Mouse (Mus musculus) right cerebral cortex, postnatal 4 days (tissue): ENCODE results near the gene Prl7a2.

Experiments used
- DNase-seq: peaks from one replicate; pipeline ENCODE4 v3.0.0-alpha.2; 2022

Prl7a2 gene

DNA sequence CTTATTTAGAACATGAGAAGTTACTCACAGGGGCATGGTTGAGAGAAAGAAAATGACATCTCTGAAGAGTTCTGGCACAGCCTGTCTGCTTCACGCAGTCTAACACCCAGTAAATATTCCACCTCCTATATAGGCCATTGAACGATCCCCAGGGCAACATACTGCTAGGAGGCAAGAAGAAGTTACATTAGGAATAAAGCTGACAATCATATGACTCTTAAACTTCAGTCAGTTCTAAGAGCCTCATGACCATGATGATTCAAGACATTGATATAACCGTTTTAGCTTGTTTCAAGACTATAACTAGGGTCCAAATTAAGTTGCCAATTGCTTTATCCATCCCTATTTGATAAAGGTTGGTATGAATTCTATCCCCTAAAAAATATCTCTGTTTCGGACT, at the start of gene Prl7a2:
Gene Prl7a2, minus strand, starts transcription at position 101 of the 400 bp plus-strand sequence.
- no peak for DNase-seq

DNA sequence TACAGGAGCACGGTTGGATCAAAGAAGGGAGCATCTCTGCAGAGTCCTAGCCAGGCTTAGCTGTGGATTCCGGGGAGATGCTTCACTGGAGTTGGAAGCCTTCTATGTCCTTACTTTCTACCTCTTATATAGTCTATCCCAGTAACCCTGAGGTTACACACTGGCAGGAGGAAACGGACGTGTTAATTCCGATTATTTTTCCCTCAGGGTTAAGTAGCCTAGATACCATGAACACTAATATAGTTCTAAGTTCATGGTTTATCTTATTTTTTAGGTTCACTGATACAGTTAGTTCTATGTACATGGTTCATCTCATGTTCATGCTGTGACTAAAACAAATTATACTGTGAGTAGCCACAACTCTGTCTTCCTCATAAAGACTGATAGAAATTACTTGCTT, 48.8 kb upstream of the Prl7a2 start, which contains the start of gene Prl7d1:
Gene Prl7d1, minus strand, starts transcription at position 101 of the 400 bp plus-strand sequence.
- DNase-seq, result no peak

DNA sequence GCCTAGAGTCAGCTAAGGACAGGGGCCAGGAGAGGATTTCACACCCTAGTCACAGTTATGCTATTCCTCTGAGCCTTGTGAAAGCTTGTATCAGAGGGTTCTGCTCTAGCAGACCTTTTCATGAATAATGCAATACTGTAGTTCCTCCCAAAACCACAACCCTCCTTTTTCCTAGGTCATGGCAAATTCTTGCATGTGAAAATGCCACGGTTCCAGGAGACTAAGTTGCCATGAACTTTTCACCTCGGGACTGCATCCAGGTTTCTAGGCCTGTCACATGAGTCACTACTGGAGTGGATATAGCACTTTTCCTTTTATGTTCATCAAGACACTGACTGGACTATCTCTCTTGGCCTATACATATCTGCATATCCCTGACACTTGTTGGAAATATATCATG, 38.7 kb upstream of the Prl7a2 start:
- DNase-seq, result no peak

DNA sequence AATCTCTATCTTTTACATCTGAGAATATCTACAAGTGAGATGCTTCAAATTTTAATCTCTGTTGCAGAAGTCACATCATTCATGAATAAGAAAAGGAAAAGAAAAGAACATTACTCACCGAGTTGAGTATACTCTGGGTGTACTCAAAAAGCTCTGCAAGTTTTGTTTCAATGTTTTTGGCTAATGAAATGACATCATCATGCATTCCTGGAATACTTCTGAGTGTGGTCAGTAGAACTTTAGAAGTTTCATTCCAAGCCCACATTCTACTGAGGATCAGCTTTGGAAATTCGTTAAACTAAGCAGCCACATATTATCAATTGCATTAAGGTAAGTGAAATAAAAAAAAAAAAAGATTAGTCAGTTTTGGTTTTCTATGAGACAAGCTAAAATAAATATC, 7.1 kb downstream of the Prl7a2 start:
- no peak for DNase-seq

DNA sequence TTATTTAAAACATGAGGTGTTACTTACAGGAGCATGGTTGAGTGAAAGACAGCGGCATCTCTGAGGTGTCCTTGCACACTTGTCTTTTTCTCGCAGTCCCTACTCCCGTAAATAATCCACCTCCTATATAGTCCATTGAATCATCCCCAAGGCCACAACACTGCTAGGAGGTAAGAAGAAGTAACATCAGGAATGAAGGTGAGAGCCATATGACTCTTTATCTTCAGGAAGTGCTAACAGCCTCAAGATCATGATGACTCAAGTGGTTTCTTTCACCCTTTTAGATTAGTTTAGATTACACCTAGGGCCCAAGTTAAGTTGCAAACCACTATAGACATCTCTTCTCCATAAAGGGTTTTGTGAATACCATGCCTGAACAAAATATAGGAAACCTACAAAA, 25.4 kb downstream of the Prl7a2 start, which contains the start of gene Prl7a1:
Gene Prl7a1, minus strand, starts transcription at position 101 of the 400 bp plus-strand sequence.
- DNase-seq, result no peak

DNA sequence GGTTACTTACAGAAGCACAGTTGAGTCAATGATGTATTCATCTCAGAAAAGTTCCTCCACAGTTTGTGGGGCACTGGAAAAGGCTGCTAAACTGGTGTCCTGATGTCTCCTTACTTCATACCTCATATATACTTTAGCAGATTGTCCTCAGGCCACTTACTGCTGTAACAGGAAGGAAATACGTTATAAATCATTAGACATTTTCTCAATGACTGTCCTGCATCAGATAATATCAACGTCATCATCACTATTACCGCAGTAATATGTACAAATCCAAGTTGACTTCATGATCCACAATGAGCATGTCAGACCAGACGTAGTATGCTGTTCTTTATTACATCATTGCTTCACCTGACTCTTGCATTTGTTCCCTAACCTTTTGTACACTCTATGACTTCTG, 57.4 kb downstream of the Prl7a2 start, which contains the start of gene Prl7b1:
Gene Prl7b1, minus strand, starts transcription at position 101 of the 400 bp plus-strand sequence.
- DNase-seq, result no peak
